Mouse (Mus musculus) c-Kit-positive CD71-negative TER-119-negative erythroid progenitor cells, embryonic 14.5 days (primary cell): ENCODE results near the gene Erbin.
A peak's percentile ranks its signal among the peaks of the same experiment; 100 is the strongest.

Experiments used
- DNase-seq: peaks from one replicate; pipeline ENCODE4 v3.0.0-alpha.2; 2013; ENCODE audit warnings: low read depth

Gene Erbin

GRCm38 (mm10) chr13:103806210-103806851 is 114.0 kb downstream of the Erbin start:
- DNase-seq: no peak

- DNase-seq: no peak
Observed at GRCm38 (mm10) chr13:103803721-103804120, 116.6 kb downstream of the Erbin start.

- DNase-seq: no peak
Observed at GRCm38 (mm10) chr13:103801021-103801420, 119.3 kb downstream of the Erbin start.

GRCm38 (mm10) chr13:103794688-103795543 is 125.4 kb downstream of the Erbin start:
- no peak for DNase-seq

GRCm38 (mm10) chr13:103779922-103780585 is 140.3 kb downstream of the Erbin start:
- DNase-seq: peak; percentile 46

- no peak for DNase-seq
Observed at GRCm38 (mm10) chr13:103777126-103777525, 143.2 kb downstream of the Erbin start.

GRCm38 (mm10) chr13:103774119-103774757 is 146.1 kb downstream of the Erbin start, which contains the start of gene Srek1:
Gene Srek1, minus strand, starts transcription at chr13:103774608.
- DNase-seq: peak; percentile 74

GRCm38 (mm10) chr13:103773407-103774118 is 146.8 kb downstream of the Erbin start:
- DNase-seq: peak; percentile 44

GRCm38 (mm10) chr13:103772917-103773316 is 147.4 kb downstream of the Erbin start:
- no peak for DNase-seq

- no peak for DNase-seq
Observed at GRCm38 (mm10) chr13:103770821-103771220, 149.5 kb downstream of the Erbin start.
